Mouse (Mus musculus): ENCODE measurements around the gene Gm10945.

The Gm10945 gene

GRCm38 (mm10) chr10:6761287-6761811 lies at the start of gene Gm10945:
Gene Gm10945, minus strand, starts transcription at chr10:6761761.
- DNase-seq (ENCODE audit: low spot score), result no peak

- DNase-seq (ENCODE audit: low spot score), result no peak
Measured at GRCm38 (mm10) chr10:6790226-6790625, 28.7 kb upstream of the Gm10945 start.

DNA sequence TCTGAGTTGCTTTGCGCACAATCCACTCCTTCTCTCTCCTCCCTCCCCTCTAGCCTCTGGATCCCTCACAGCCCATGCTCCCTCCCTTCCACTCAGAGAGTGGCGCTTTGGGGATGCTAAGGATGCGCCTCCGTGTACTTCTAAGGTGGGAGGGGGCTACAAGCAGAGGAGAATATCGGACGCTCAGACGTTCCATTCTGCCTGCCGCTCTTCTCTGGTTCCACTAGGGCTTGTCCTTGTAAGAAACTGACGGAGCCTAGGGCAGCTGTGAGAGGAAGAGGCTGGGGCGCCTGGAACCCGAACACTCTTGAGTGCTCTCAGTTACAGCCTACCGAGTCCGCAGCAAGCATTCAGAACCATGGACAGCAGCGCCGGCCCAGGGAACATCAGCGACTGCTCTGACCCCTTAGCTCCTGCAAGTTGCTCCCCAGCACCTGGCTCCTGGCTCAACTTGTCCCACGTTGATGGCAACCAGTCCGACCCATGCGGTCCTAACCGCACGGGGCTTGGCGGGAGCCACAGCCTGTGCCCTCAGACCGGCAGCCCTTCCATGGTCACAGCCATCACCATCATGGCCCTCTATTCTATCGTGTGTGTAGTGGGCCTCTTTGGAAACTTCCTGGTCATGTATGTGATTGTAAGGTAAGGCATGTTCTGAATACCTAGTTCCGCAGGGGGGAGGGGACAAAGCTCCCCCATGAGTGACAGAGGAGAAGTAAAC lies 27.1 kb upstream of the Gm10945 start:
- DNase-seq (ENCODE audit: low spot score), result no peak

GRCm38 (mm10) chr10:6758206-6758605 lies 3.4 kb downstream of the Gm10945 start, which contains the start of gene Oprm1:
Gene Oprm1, plus strand, starts transcription at chr10:6758506.
- no peak for DNase-seq (ENCODE audit: low spot score)

DNA sequence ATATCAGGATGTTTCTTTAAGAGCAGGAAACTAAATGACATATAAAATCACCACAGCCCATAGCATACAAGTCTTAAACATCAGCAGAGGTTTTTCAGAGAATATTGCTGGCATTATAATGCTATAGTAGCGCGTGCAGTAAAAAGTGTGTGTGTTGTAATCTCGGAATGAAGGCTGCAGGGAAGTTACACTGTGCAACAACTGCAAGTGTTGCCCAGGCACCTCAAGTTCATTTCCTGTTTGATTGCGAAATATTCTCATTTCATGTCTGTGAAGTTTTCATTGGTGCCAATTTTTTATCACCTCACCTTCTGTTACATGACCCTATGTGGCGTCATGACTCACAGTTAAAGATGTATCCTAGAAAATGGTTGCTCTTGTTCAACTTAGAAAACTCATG lies 8.2 kb downstream of the Gm10945 start:
- no peak for DNase-seq (ENCODE audit: low spot score)

DNA sequence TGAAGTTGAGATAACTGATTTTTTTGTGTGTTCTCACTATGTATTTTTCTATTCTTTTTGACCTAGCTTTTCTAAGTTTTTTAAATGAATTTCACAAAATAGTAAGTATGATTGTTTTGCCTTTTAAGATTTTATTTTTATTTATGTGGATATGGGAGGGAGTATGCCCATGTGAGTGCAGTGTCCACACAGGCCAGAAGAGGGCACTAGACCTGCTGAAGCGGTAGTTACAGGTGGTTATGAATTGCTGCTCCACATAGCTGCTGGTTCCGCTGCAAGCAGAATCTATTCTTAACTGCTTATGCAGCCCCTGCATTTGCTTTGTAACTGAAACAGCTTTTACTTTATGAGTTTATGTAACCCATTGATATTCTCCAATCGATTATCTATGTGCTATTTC lies 33.1 kb downstream of the Gm10945 start:
- DNase-seq (ENCODE audit: low spot score), result no peak

DNA sequence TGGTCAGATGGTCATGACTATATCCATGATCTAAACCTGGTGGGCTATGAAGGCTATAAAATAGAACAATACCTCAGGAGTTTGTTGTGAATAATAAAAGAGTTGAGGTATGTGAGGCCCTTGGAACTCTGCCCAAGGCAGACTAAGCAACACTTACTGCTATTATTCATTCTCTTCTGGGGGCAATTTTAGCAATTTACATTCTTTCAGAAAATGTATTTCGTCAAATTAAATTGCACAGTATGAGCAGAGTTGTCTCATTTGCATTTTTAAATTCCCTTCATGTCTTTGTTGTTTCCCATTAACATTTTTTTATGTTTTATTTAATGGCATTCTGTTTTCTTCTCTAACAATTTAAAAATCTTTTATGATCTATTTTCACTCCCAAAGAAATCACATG lies 37.8 kb downstream of the Gm10945 start:
- no peak for DNase-seq (ENCODE audit: low spot score)

DNA sequence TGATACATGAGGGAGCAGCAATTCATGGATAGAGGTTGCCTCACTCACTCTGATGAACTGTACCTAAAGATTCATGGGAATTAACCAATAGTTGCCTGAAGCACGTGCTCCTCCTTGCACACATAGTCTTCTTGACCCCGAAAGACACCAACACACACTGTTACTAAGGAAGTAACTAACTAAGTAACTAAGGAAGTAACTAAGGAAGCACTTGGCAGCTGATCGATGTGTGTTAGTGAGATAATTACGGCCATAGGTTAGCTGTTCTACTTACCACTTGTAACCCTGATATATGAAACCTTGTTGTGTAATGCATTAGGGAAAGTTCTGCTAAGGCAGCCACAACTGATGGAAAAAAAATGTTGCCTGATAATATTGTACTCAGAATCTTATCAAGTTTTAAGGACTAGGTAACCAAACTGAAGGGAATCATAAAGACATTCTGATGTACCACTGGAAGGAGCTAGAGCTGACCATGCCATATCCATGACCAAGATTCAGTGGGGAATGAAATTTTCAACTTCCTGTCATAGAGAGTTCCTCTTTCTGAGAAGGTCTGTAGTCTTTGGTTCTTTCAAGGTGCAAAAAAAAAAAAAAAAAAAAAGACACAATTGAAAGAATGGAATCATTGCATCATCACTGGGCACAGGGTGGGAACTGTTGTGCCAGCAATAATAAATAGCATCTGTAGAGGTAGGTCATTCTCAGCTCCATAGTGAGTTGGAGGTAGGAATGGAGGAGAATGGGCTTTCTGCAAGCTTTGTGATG lies 44.2 kb downstream of the Gm10945 start:
- no peak for DNase-seq (ENCODE audit: low spot score)

- DNase-seq (ENCODE audit: low spot score), result no peak
Measured at GRCm38 (mm10) chr10:6705226-6705885, 56.2 kb downstream of the Gm10945 start.

DNA sequence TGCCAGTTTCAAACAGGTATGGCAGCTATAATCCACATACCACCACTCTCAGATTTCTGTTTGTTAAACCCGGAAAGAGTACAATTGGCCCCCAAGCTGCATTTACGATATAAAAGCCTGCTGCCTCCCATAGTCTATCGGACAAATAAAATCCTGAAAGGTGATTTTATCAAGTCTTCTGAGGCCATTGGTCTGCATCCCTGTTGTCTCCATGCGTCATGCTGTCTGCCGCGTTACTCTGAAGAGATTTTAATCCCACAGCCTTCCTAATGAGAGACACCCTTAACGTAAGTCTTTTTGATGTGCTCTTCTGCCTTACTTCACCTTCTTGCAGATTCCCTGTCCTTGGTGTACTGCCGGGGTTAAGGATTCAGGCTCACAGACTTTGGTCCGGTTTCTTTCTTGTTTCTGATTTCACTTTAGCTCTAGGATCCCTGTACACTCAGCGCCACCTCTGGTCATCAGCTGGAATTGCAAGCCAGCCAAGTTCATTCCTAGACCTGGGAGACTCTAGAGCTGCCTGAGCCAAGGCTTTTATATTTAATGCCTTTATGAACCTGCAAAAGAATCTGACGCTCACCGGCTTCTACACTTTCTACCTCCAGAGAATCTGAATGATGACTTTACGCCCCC lies 67.2 kb downstream of the Gm10945 start:
- DNase-seq (ENCODE audit: low spot score), result peak; percentile 9
